Mouse (Mus musculus): ENCODE measurements around the gene Rnf185. TPM values are rescaled to one million over a fixed set of nuclear protein-coding genes. Genes with fewer than 3 reads are reported as not detected.

Gene Rnf185
- polyA plus RNA-seq, 1 experiment from 2014 or later, result 36.4 TPM

GRCm38 (mm10) chr11:3442677-3443076 is 9.5 kb downstream of the Rnf185 start:
- 57% methylated on average over 4 of the region's 4 CpGs for WGBS
- no peak for ATAC-seq (ENCODE audit: low FRiP score)
- no peak overlapping the region for H3K4me3 ChIP-seq (replicated peaks)
- H3K27me3 ChIP-seq (replicated peaks), result no peaks in the 10 kb centered on the region
- no peaks in the 10 kb centered on the region for H3K9me3 ChIP-seq (replicated peaks)
- no peaks in the 10 kb centered on the region for H3K36me3 ChIP-seq
- H3K27ac ChIP-seq (replicated peaks), result no peak overlapping the region
- H3K4me1 ChIP-seq, result peaks cover 4% of the 10 kb centered on the region
- H3K9ac ChIP-seq (replicated peaks), result no peak overlapping the region
- H3K4me2 ChIP-seq, result no peak overlapping the region

- Histone ChIP-seq H3K4me2 (no peak overlapping the region), H3K27ac (replicated peaks) (no peak overlapping the region; the same call in 1 of the 2 replicates), H3K36me3 (no peaks in the 10 kb centered on the region), H3K9ac (replicated peaks) (no peak overlapping the region), H3K4me1 (peaks cover 4% of the 10 kb centered on the region), H3K9me3 (replicated peaks) (no peaks in the 10 kb centered on the region), H3K27me3 (replicated peaks) (no peaks in the 10 kb centered on the region), H3K4me3 (replicated peaks) (no peak overlapping the region)
- ATAC-seq (ENCODE audit: low FRiP score), result 0 out of 2 replicates have a peak, but pooled peaks have one; percentile 41
Observed at GRCm38 (mm10) chr11:3441696-3442443, 10.3 kb downstream of the Rnf185 start.

- Histone ChIP-seq H3K9me3 (replicated peaks) (no peaks in the 10 kb centered on the region), H3K4me3 (replicated peaks) (no peak overlapping the region), H3K27me3 (replicated peaks) (no peaks in the 10 kb centered on the region), H3K27ac (replicated peaks) (no peak overlapping the region), H3K9ac (replicated peaks) (no peak overlapping the region), H3K4me1 (peaks cover 3% of the 10 kb centered on the region), H3K4me2 (no peak overlapping the region), H3K36me3 (no peaks in the 10 kb centered on the region)
- ATAC-seq (ENCODE audit: low FRiP score), result no peak
- WGBS, result 100% methylated on average over 1 of the region's 1 CpGs
Observed at GRCm38 (mm10) chr11:3437621-3438020, 14.5 kb downstream of the Rnf185 start.

- no peak overlapping the region for H3K9ac ChIP-seq (replicated peaks)
- no peaks in the 10 kb centered on the region; the same call in 1 of the 2 replicates for H3K4me1 ChIP-seq
- no peak overlapping the region for H3K4me3 ChIP-seq (replicated peaks)
- no peaks in the 10 kb centered on the region for H3K9me3 ChIP-seq (replicated peaks)
- no peak for ATAC-seq (ENCODE audit: low FRiP score)
- no peaks in the 10 kb centered on the region for H3K27me3 ChIP-seq (replicated peaks)
- H3K4me2 ChIP-seq, result no peak overlapping the region
- H3K27ac ChIP-seq (replicated peaks), result no peak overlapping the region
- 79% methylated on average over 4 of the region's 4 CpGs for WGBS
- no peaks in the 10 kb centered on the region for H3K36me3 ChIP-seq
Observed at GRCm38 (mm10) chr11:3433809-3434208, 18.4 kb downstream of the Rnf185 start.

- Histone ChIP-seq H3K4me3 (replicated peaks) (no peak overlapping the region), H3K9ac (replicated peaks) (no peak overlapping the region), H3K4me1 (no peaks in the 10 kb centered on the region; the same call in 1 of the 2 replicates), H3K9me3 (replicated peaks) (no peaks in the 10 kb centered on the region), H3K36me3 (no peaks in the 10 kb centered on the region), H3K27me3 (replicated peaks) (no peaks in the 10 kb centered on the region), H3K27ac (replicated peaks) (no peak overlapping the region), H3K4me2 (no peak overlapping the region)
- 92% methylated on average over 6 of the region's 6 CpGs for WGBS
- no peak for ATAC-seq (ENCODE audit: low FRiP score)
Observed at GRCm38 (mm10) chr11:3431976-3432603, 20.1 kb downstream of the Rnf185 start.

- H3K36me3 ChIP-seq, result no peaks in the 10 kb centered on the region; the same call in 1 of the 2 replicates
- no peak overlapping the region for H3K4me3 ChIP-seq (replicated peaks)
- H3K27ac ChIP-seq (replicated peaks), result no peak overlapping the region
- H3K4me1 ChIP-seq, result no peaks in the 10 kb centered on the region; the same call in 1 of the 2 replicates
- no peak overlapping the region for H3K9ac ChIP-seq (replicated peaks)
- ATAC-seq (ENCODE audit: low FRiP score), result no peak
- H3K9me3 ChIP-seq (replicated peaks), result no peaks in the 10 kb centered on the region
- H3K27me3 ChIP-seq (replicated peaks), result no peaks in the 10 kb centered on the region
- H3K4me2 ChIP-seq, result no peak overlapping the region
- WGBS, result 95% methylated on average over 3 of the region's 3 CpGs
Observed at GRCm38 (mm10) chr11:3431515-3431914, 20.6 kb downstream of the Rnf185 start.

- Histone ChIP-seq H3K4me3 (replicated peaks) (no peak overlapping the region), H3K27me3 (replicated peaks) (no peaks in the 10 kb centered on the region), H3K4me2 (no peak overlapping the region), H3K4me1 (no peaks in the 10 kb centered on the region; the same call in 1 of the 2 replicates), H3K27ac (replicated peaks) (no peak overlapping the region), H3K9me3 (replicated peaks) (no peaks in the 10 kb centered on the region), H3K36me3 (peaks cover 26% of the 10 kb centered on the region), H3K9ac (replicated peaks) (no peak overlapping the region)
- ATAC-seq (ENCODE audit: low FRiP score), result no peak
- WGBS, result 85% methylated on average over 7 of the region's 7 CpGs
Observed at GRCm38 (mm10) chr11:3428632-3429031, 23.5 kb downstream of the Rnf185 start.

GRCm38 (mm10) chr11:3427697-3428230 is 24.4 kb downstream of the Rnf185 start:
- Histone ChIP-seq H3K4me3 (replicated peaks) (no peak overlapping the region), H3K4me1 (no peaks in the 10 kb centered on the region), H3K27ac (replicated peaks) (no peak overlapping the region), H3K36me3 (peaks cover 30% of the 10 kb centered on the region), H3K9me3 (replicated peaks) (no peaks in the 10 kb centered on the region), H3K4me2 (no peak overlapping the region), H3K27me3 (replicated peaks) (no peaks in the 10 kb centered on the region), H3K9ac (replicated peaks) (no peak overlapping the region)
- no peak for ATAC-seq (ENCODE audit: low FRiP score)
- WGBS, result 87% methylated on average over 3 of the region's 3 CpGs

GRCm38 (mm10) chr11:3422242-3422641 is 29.9 kb downstream of the Rnf185 start:
- 87% methylated on average over 4 of the region's 4 CpGs for WGBS
- no peaks in the 10 kb centered on the region for H3K4me1 ChIP-seq
- no peak overlapping the region for H3K27ac ChIP-seq (replicated peaks)
- no peak overlapping the region for H3K9ac ChIP-seq (replicated peaks)
- H3K9me3 ChIP-seq (replicated peaks), result no peaks in the 10 kb centered on the region
- no peaks in the 10 kb centered on the region for H3K27me3 ChIP-seq (replicated peaks)
- H3K4me2 ChIP-seq, result no peak overlapping the region
- no peak for ATAC-seq (ENCODE audit: low FRiP score)
- peaks cover 56% of the 10 kb centered on the region for H3K36me3 ChIP-seq
- H3K4me3 ChIP-seq (replicated peaks), result no peak overlapping the region

- 88% methylated on average over 4 of the region's 4 CpGs for WGBS
- Histone ChIP-seq H3K9ac (replicated peaks) (no peak overlapping the region), H3K4me1 (no peaks in the 10 kb centered on the region), H3K9me3 (replicated peaks) (no peaks in the 10 kb centered on the region), H3K27me3 (replicated peaks) (no peaks in the 10 kb centered on the region), H3K4me3 (replicated peaks) (no peak overlapping the region), H3K27ac (replicated peaks) (no peak overlapping the region), H3K36me3 (peaks cover 57% of the 10 kb centered on the region), H3K4me2 (no peak overlapping the region)
- no peak for ATAC-seq (ENCODE audit: low FRiP score)
Observed at GRCm38 (mm10) chr11:3418741-3419140, 33.4 kb downstream of the Rnf185 start.

- Histone ChIP-seq H3K9me3 (replicated peaks) (no peaks in the 10 kb centered on the region), H3K27ac (replicated peaks) (no peak overlapping the region), H3K36me3 (peaks cover 52% of the 10 kb centered on the region), H3K4me2 (no peak overlapping the region), H3K9ac (replicated peaks) (no peak overlapping the region), H3K4me3 (replicated peaks) (no peak overlapping the region), H3K27me3 (replicated peaks) (no peaks in the 10 kb centered on the region), H3K4me1 (no peaks in the 10 kb centered on the region)
- no peak for ATAC-seq (ENCODE audit: low FRiP score)
- WGBS, result 91% methylated on average over 6 of the region's 6 CpGs
Observed at GRCm38 (mm10) chr11:3417795-3418194, 34.4 kb downstream of the Rnf185 start.

- H3K4me1 ChIP-seq, result no peaks in the 10 kb centered on the region
- H3K36me3 ChIP-seq, result peaks cover 52% of the 10 kb centered on the region
- H3K27me3 ChIP-seq (replicated peaks), result no peaks in the 10 kb centered on the region
- H3K4me3 ChIP-seq (replicated peaks), result no peak overlapping the region
- no peak for ATAC-seq (ENCODE audit: low FRiP score)
- 93% methylated on average over 3 of the region's 3 CpGs for WGBS
- no peak overlapping the region for H3K27ac ChIP-seq (replicated peaks)
- no peaks in the 10 kb centered on the region for H3K9me3 ChIP-seq (replicated peaks)
- H3K9ac ChIP-seq (replicated peaks), result no peak overlapping the region
- H3K4me2 ChIP-seq, result no peak overlapping the region
Observed at GRCm38 (mm10) chr11:3416399-3416798, 35.8 kb downstream of the Rnf185 start.
